Mouse (Mus musculus) left cerebral cortex, adult 2 months (tissue): Measurements from ENCODE around the gene Hist1h2af. TPM values are rescaled to one million over a fixed set of nuclear protein-coding genes. Genes with fewer than 3 reads are reported as not detected.

Experiments used
- DNase-seq, 2 experiments: peaks; one replicate each; pipeline ENCODE4 v3.0.0; 2021 to 2022; ENCODE audit warnings: low spot score in 2 of 2, mixed read lengths in 1 of 2; ENCODE audit errors: extremely low spot score in 1 of 2
- H3K27ac ChIP-seq: fragments of 200-600 bp; 2 replicates; pipeline ENCODE4 v1.8.1; 2022
- H3K4me3 ChIP-seq: fragments of 200-600 bp; 2 replicates; pipeline ENCODE4 v1.8.1; 2022
- CTCF ChIP-seq: fragments of 200-600 bp; IDR thresholded peaks from 2 replicates; pipeline ENCODE4 v1.8.1; 2022; ENCODE audit warnings: antibody characterized with exemption, mild to moderate bottlenecking, moderate library complexity
- intact Hi-C: fragments of 180-260 bp; cut with DNase I; formaldehyde crosslinking; loops from one replicate; pipeline ENCODE4 v1.15.1; 2025
- long read RNA-seq, 2 experiments: library from polyadenylated mRNA; stranded (forward); transcript quantifications; one replicate each; pipeline ENCODE4 v2.0.0; 2021; ENCODE audit warnings: borderline mapping rate in 2 of 2
- total RNA-seq, 2 experiments: library from RNA; stranded (reverse); gene quantifications; 2 replicates each; pipeline ENCODE4 v1.2.3; 2021

The Hist1h2af gene
- total RNA-seq, result 1 to 10 TPM; 2.4 to 4.4 TPM
- long read RNA-seq, experiment 1, result 0 reads
- long read RNA-seq, experiment 2, result 0 reads

- intact Hi-C loops, result loop anchor here (5.0 to 10.0 kb wide), 6 partner anchors 39 to 1821 kb away; partner anchors contain the start of genes Hist1h2ac, Hist1h2ad, Hist1h2ae and Hist1h2ag
Measured at GRCm38 (mm10) chr13:23533560-23534367, at the start of gene Hist1h2af. Gene Hist1h2af, plus strand, starts transcription at chr13:23533906.

GRCm38 (mm10) chr13:23485271-23485670 lies 48.4 kb upstream of the Hist1h2af start:
- Histone ChIP-seq H3K27ac (no peak overlapping the region), H3K4me3 (no peak overlapping the region)
- no peak for DNase-seq
- intact Hi-C loops, result no loop called here
- no peak for TF ChIP-seq CTCF

More at GRCm38 (mm10) chr13:23533560-23534367, at the start of gene Hist1h2af:
- H3K4me3 ChIP-seq, result peak within 1 kb of the TSS; percentile 48
- H3K27ac ChIP-seq, result peak within 1 kb of the TSS; percentile 51; the same call in 1 of the 2 replicates
- DNase-seq, result peak; percentile 38 to 69

- Histone ChIP-seq H3K27ac (no peak within 1 kb of the TSS), H3K4me3 (peak within 1 kb of the TSS; percentile 41)
- intact Hi-C loops, result no loop called here
- DNase-seq, result peak; percentile 52 to 71
- TF ChIP-seq CTCF, result no peak
Measured at GRCm38 (mm10) chr13:23488400-23489322, 45.0 kb upstream of the Hist1h2af start, which contains the start of gene Btn2a2. Gene Btn2a2, minus strand, starts transcription at chr13:23488857.

- H3K27ac ChIP-seq, result no peak overlapping the region
- TF ChIP-seq CTCF, result no peak
- intact Hi-C loops, result no loop called here
- DNase-seq, result no peak
- H3K4me3 ChIP-seq, result no peak overlapping the region
Measured at GRCm38 (mm10) chr13:23490863-23491262, 42.8 kb upstream of the Hist1h2af start.

- DNase-seq, result no peak
- intact Hi-C loops, result no loop called here
- TF ChIP-seq CTCF, result no peak
- Histone ChIP-seq H3K27ac (no peak overlapping the region), H3K4me3 (no peak overlapping the region)
Measured at GRCm38 (mm10) chr13:23491263-23491662, 42.4 kb upstream of the Hist1h2af start.

- H3K4me3 ChIP-seq, result no peak overlapping the region
- no peak for DNase-seq
- intact Hi-C loops, result no loop called here
- no peak overlapping the region for H3K27ac ChIP-seq
- no peak for TF ChIP-seq CTCF
Measured at GRCm38 (mm10) chr13:23491990-23492389, 41.7 kb upstream of the Hist1h2af start.

GRCm38 (mm10) chr13:23495526-23495925 lies 38.2 kb upstream of the Hist1h2af start:
- intact Hi-C loops, result no loop called here
- no peak overlapping the region for H3K27ac ChIP-seq
- no peak for DNase-seq
- H3K4me3 ChIP-seq, result no peak overlapping the region
- TF ChIP-seq CTCF, result no peak

- intact Hi-C loops, result no loop called here
- TF ChIP-seq CTCF, result no peak
- peak; percentile 49 for DNase-seq
- H3K27ac ChIP-seq, result no peak overlapping the region
- peak overlapping the region; percentile 31; the same call in 1 of the 2 replicates for H3K4me3 ChIP-seq
Measured at GRCm38 (mm10) chr13:23497656-23498321, 35.9 kb upstream of the Hist1h2af start.

- TF ChIP-seq CTCF, result no peak
- intact Hi-C loops, result no loop called here
Measured at GRCm38 (mm10) chr13:23498653-23499052, 35.1 kb upstream of the Hist1h2af start.

GRCm38 (mm10) chr13:23499943-23500342 lies 33.8 kb upstream of the Hist1h2af start:
- intact Hi-C loops, result loop anchor here (2.0 to 5.0 kb wide), 2 partner anchors 17 to 48 kb away; no protein-coding TSS in a partner anchor
- no peak overlapping the region for H3K27ac ChIP-seq
- TF ChIP-seq CTCF, result no peak
- H3K4me3 ChIP-seq, result no peak overlapping the region
- DNase-seq, result no peak

More at GRCm38 (mm10) chr13:23498653-23499052, 35.1 kb upstream of the Hist1h2af start:
- Histone ChIP-seq H3K4me3 (peak overlapping the region; percentile 31; the same call in 1 of the 2 replicates), H3K27ac (no peak overlapping the region)
- no peak for DNase-seq
